Mouse (Mus musculus): ENCODE measurements around the gene Tmem108. TPM values are rescaled to one million over a fixed set of nuclear protein-coding genes. Genes with fewer than 3 reads are reported as not detected.

Tmem108 gene
- polyA plus RNA-seq, 1 experiment from 2014 or later, result 18.4 TPM

DNA sequence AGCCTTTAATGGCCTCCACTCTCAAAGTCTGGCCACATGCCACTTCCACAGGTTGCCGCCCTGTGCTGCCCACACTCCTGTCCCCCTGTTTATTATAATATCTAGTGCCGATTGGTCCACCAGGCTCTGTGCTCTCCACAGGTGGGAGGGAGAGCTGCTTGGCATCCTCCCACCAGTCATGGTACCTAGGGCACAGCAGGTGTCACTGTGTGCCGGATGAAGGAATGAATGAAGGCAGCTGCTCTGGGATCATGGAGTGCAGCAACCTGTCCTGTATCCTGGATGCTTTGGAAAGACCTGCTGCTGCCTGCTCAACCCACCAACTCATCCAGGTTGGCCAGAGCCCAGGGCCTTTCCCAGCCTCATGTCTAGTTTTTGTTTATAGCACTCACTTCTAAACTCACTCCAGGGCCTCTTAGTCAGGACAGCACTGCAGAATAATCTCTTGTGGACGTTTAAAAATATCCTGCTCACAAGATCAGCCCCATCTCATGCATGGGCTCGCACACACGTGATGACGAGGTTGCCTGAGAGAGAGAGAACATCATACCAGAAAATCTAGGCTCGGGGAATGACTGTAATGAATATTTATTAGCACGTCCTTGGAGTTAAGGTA is 182.1 kb downstream of the Tmem108 start:
- H3K4me3 ChIP-seq, result no peak overlapping the region
- WGBS, result 92% methylated on average over 9 of the region's 9 CpGs
- H3K4me1 ChIP-seq, result peaks cover 2% of the 10 kb centered on the region; the same call in 1 of the 2 replicates
- no peak for ATAC-seq (ENCODE audit: insufficient number of reproducible peaks, insufficient read depth, low FRiP score, low TSS enrichment)
- H3K9me3 ChIP-seq, result no peaks in the 10 kb centered on the region
- H3K27me3 ChIP-seq, result no peaks in the 10 kb centered on the region
- no peak overlapping the region for H3K27ac ChIP-seq
- H3K9ac ChIP-seq, result no peak overlapping the region
- H3K36me3 ChIP-seq, result no peaks in the 10 kb centered on the region
- H3K4me2 ChIP-seq (replicated peaks), result no peak overlapping the region

DNA sequence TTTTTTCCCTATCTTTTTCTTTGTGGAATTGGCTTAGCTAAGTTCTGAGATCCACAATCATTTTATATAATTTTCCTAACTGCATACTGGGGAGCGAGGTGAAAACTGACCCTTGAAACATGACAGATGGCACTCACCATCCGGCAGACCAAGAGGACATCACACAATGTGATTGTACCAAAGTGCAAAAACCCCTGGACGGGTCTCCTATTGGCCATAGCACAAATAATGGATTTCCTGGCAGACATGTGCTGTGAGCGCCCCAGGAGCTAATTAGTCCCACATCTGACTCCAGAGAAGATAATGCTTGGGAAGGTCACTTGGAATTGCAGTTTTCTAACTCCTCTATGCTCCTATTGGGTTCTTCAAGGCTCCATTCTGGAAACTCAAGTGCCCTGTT is 183.9 kb downstream of the Tmem108 start:
- WGBS, result 52% methylated on average over 4 of the region's 4 CpGs
- Histone ChIP-seq H3K9me3 (no peaks in the 10 kb centered on the region), H3K4me3 (no peak overlapping the region)

DNA sequence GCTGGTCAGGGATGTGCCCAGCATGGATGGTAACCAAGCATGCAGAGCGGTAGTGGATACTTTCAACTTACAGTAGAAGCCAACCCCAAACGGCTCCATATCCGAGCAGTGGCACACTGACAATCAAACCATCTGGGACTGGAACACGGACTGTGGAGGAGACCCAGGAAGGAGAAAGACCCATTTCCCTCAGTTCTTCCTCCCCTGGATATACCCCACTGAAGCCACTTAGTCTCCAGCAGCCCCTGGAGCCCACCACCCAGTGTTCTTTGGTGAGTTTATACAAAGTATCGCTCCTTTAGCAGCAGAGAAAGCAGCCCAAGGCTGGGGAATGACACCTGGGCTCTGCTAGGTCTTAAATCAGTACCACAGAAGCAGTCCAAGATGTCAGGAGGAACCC is 184.5 kb downstream of the Tmem108 start:
- Histone ChIP-seq H3K36me3 (no peaks in the 10 kb centered on the region), H3K4me2 (replicated peaks) (no peak overlapping the region), H3K4me3 (no peak overlapping the region), H3K4me1 (peaks cover 8% of the 10 kb centered on the region; the same call in 1 of the 2 replicates), H3K9ac (no peak overlapping the region), H3K9me3 (no peaks in the 10 kb centered on the region), H3K27ac (no peak overlapping the region), H3K27me3 (no peaks in the 10 kb centered on the region)
- WGBS, result 87% methylated on average over 5 of the region's 5 CpGs
- no peak for ATAC-seq (ENCODE audit: insufficient number of reproducible peaks, insufficient read depth, low FRiP score, low TSS enrichment)

More for the DNA sequence above, 183.9 kb downstream of the Tmem108 start:
- Histone ChIP-seq H3K9ac (no peak overlapping the region), H3K4me2 (replicated peaks) (no peak overlapping the region), H3K27ac (no peak overlapping the region), H3K36me3 (no peaks in the 10 kb centered on the region), H3K27me3 (no peaks in the 10 kb centered on the region), H3K4me1 (peaks cover 8% of the 10 kb centered on the region; the same call in 1 of the 2 replicates)
- ATAC-seq (ENCODE audit: insufficient number of reproducible peaks, insufficient read depth, low FRiP score, low TSS enrichment), result no peak

DNA sequence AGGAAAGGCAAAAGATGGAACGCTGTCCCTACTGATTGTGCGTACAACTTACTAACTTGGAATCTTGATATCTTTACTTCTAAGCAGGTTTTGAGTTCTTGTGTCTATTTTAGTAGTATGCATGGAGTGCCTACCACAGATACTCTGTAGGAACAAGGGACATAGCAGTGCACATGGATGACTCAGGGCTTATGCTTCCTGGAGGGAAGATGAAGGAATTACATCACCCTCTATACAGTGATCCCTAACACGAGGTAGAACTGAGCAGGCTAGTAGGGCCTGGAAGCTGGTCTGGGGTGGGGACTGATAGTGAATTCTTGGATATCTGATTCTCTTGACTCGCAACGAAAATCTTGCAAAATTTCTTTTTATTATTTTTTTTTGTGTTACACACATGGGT is 185.7 kb downstream of the Tmem108 start:
- 96% methylated on average over 5 of the region's 5 CpGs for WGBS
- H3K36me3 ChIP-seq, result no peaks in the 10 kb centered on the region

DNA sequence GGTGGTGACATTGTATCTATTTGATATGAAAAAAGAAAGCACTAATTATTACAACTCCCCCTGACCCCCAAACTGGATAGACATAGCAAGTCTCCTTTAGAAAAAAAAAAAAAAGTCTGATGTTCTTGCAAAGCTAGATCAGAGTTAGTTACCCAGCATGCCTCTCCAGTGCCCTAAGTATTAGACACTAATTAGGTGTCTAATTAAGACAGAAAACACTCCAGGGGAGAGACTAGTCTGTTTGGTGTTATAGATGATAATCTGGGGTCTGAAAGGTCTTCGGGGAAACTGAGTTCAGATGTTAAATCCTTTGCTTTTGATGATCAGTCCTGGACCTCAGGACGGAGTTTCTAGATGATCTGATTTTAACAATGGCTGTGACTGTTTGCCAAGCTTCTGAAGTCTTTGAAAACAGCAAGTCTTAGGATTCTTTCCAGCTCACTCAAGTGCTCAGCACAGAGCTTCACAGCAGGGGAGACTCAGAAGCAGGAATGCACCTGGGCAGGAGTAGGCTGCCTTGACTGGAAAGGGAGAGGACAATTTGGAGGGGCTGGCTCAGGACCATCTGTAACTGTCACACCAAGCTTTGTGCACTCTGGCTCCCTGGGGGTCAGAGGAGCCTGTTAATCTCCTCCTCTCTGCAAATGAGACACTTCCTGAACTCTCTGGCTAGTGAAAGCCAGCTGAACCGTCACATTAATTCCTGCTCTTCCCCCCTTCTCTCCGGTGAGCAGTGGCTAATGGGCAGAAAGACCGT is 187.5 kb downstream of the Tmem108 start:
- ATAC-seq (ENCODE audit: insufficient number of reproducible peaks, insufficient read depth, low FRiP score, low TSS enrichment), result 0 out of 2 replicates have a peak, but pooled peaks have one; percentile 13
- no peak overlapping the region for H3K4me3 ChIP-seq
- peaks cover 8% of the 10 kb centered on the region; the same call in 1 of the 2 replicates for H3K4me1 ChIP-seq
- no peak overlapping the region for H3K27ac ChIP-seq
- WGBS, result 1% methylated on average over 5 of the region's 5 CpGs
- no peaks in the 10 kb centered on the region for H3K9me3 ChIP-seq
- H3K4me2 ChIP-seq (replicated peaks), result no peak overlapping the region
- H3K27me3 ChIP-seq, result no peaks in the 10 kb centered on the region
- H3K36me3 ChIP-seq, result no peaks in the 10 kb centered on the region
- no peak overlapping the region for H3K9ac ChIP-seq

More for the DNA sequence above, 185.7 kb downstream of the Tmem108 start:
- Histone ChIP-seq H3K9me3 (no peaks in the 10 kb centered on the region), H3K4me3 (no peak overlapping the region), H3K4me2 (replicated peaks) (no peak overlapping the region), H3K27me3 (no peaks in the 10 kb centered on the region), H3K9ac (no peak overlapping the region), H3K27ac (no peak overlapping the region), H3K4me1 (peaks cover 8% of the 10 kb centered on the region; the same call in 1 of the 2 replicates)
- no peak for ATAC-seq (ENCODE audit: insufficient number of reproducible peaks, insufficient read depth, low FRiP score, low TSS enrichment)

DNA sequence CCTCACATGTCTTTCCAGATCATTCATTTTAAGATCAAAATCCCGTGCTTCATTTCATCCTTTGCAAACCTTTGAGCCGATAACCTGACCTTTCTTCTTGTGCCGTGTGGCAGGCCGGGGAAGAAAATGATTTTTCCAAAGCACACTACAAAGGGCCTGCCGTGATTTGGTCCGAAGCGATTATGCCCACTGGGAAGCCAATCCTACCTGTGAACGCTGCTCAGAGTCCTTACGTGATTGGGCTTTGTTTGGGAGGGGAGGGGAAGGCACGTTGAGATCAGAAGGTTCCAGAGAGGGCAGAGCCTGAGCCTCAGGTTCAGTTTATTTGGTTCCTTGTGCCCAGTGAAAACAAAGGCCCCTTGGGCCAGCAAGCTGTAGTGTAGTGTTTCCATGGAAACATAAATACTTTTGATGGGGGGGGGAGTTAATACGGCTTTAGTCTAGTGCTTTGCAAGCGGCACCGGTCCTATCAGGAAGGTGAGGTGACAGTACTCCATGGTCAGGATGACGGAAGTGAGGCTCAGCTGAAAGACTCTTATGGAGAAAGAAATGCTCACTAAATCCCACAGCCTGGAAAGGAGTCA is 191.4 kb downstream of the Tmem108 start:
- 71% methylated on average over 14 of the region's 14 CpGs for WGBS
- no peak for ATAC-seq (ENCODE audit: insufficient number of reproducible peaks, insufficient read depth, low FRiP score, low TSS enrichment)
- no peak overlapping the region for H3K27ac ChIP-seq

DNA sequence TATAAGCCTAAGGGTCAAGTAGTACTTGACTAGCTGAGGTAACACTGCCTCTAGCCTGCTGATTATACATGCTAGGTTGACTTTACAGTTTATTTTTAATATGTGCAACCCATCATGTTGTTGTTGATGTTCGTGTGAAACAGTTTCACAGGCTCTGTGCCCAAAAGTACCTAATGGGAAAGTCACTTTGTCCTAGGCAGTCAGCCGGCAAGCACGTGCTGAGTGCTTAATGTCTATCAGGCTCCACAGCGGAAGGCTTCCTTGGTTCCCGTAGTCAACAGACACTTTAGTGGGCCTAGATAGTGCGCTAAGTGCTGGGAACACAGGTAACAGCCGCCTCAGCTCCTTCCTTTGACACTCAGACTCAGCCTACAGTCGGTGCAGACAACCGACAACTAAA is 192.7 kb downstream of the Tmem108 start:
- H3K9ac ChIP-seq, result no peak overlapping the region
- H3K4me3 ChIP-seq, result no peak overlapping the region
- no peak overlapping the region for H3K27ac ChIP-seq
- no peaks in the 10 kb centered on the region for H3K36me3 ChIP-seq
- H3K9me3 ChIP-seq, result no peaks in the 10 kb centered on the region
- H3K4me1 ChIP-seq, result peaks cover 1% of the 10 kb centered on the region; the same call in 1 of the 2 replicates
- no peak for ATAC-seq (ENCODE audit: insufficient number of reproducible peaks, insufficient read depth, low FRiP score, low TSS enrichment)
- no peak overlapping the region for H3K4me2 ChIP-seq (replicated peaks)
- 92% methylated on average over 9 of the region's 9 CpGs for WGBS
- no peaks in the 10 kb centered on the region for H3K27me3 ChIP-seq

More for the DNA sequence above, 191.4 kb downstream of the Tmem108 start:
- Histone ChIP-seq H3K9ac (no peak overlapping the region), H3K4me2 (replicated peaks) (no peak overlapping the region), H3K27me3 (no peaks in the 10 kb centered on the region), H3K36me3 (no peaks in the 10 kb centered on the region), H3K9me3 (no peaks in the 10 kb centered on the region), H3K4me1 (peaks cover 8% of the 10 kb centered on the region; the same call in 1 of the 2 replicates), H3K4me3 (no peak overlapping the region)

DNA sequence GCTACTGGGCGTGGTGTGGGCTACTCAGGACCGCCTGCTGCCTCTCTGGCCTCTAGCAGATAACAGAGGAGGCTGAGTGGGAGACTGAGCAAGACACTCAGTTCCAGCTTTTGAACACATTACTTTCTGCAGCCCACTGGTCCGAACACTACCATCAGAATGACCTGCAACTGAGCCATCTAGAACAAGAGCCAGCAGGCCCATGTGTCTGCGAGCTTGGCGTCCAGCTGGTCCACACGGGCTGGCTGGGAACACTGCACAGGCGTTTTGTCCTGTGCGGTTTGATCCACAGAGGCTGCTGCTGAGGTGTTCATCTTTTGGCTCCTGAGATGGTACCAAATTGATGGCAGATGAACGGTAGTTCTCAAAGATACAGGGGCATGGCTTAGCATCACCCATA is 196.5 kb downstream of the Tmem108 start:
- Histone ChIP-seq H3K27ac (no peak overlapping the region), H3K4me3 (no peak overlapping the region), H3K27me3 (no peaks in the 10 kb centered on the region), H3K9me3 (0 out of 2 replicates have a peak, but pooled peaks cover 5% of the 10 kb centered on the region), H3K36me3 (no peaks in the 10 kb centered on the region), H3K9ac (no peak overlapping the region), H3K4me1 (peaks cover 2% of the 10 kb centered on the region; the same call in 1 of the 2 replicates), H3K4me2 (replicated peaks) (no peak overlapping the region)
- 93% methylated on average over 9 of the region's 9 CpGs for WGBS
- no peak for ATAC-seq (ENCODE audit: insufficient number of reproducible peaks, insufficient read depth, low FRiP score, low TSS enrichment)

DNA sequence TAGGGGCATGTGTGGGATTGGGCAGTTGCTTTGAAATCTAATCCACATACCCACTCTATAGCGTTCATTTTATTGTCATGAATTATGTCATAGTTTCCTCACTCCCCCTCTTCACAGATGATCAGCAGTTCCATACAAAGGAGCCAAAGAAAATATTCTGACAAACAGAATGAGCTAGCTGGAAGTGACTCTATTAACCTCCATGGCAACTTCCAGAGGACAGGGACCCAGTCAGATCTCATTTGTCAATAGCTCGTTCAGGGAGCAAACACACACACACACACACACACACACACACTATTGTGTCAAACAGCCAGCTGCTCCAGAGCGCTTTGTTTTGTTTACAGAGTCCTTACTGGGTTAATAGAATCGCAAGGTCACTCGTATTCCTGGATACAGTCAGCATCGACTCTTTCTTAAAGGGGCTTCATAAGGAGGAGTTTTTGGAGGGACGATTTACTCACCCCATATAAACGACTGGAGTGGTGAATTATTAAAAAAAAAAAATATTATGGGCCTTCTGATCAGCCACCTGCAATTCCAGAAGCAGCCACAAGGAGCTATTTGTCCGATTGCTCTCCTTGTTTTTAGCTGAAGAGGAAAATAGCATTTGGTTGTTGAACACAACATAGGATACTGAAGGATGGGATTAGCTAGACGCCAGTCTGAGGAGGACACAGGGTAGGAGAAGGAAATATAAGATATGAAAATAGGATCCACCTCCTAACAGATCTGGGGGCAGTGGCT is 197.6 kb downstream of the Tmem108 start:
- Histone ChIP-seq H3K4me2 (replicated peaks) (no peak overlapping the region), H3K4me3 (no peak overlapping the region), H3K9me3 (0 out of 2 replicates have a peak, but pooled peaks cover 5% of the 10 kb centered on the region), H3K27me3 (no peaks in the 10 kb centered on the region), H3K27ac (no peak overlapping the region), H3K9ac (no peak overlapping the region), H3K36me3 (no peaks in the 10 kb centered on the region), H3K4me1 (peaks cover 2% of the 10 kb centered on the region; the same call in 1 of the 2 replicates)
- 40% methylated on average over 10 of the region's 10 CpGs for WGBS
- ATAC-seq (ENCODE audit: insufficient number of reproducible peaks, insufficient read depth, low FRiP score, low TSS enrichment), result no peak

DNA sequence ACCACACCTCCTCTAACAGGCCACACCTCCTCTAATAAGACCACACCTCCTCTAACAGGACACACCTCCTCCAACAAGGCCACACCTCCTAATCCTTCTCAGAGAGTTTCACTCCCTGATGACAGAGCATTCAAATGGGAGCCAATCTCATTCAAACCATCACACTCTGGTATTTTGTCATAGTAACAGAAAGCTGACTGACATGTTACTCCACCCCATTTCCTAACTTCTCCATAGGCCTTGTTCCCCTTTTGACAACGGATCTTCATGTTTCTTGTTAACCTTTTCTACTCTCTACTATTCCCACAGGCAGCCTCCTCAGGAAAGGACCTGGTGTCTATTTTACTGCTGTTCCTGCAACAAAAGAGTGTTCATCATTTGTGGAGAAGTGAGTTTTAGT is 199.6 kb downstream of the Tmem108 start:
- Histone ChIP-seq H3K4me3 (no peak overlapping the region), H3K4me1 (peaks cover 5% of the 10 kb centered on the region; the same call in 1 of the 2 replicates), H3K9ac (no peak overlapping the region), H3K9me3 (0 out of 2 replicates have a peak, but pooled peaks cover 5% of the 10 kb centered on the region), H3K36me3 (no peaks in the 10 kb centered on the region), H3K27me3 (no peaks in the 10 kb centered on the region), H3K4me2 (replicated peaks) (no peak overlapping the region), H3K27ac (no peak overlapping the region)
- WGBS, result 42% methylated on average over 1 of the region's 1 CpGs
- no peak for ATAC-seq (ENCODE audit: insufficient number of reproducible peaks, insufficient read depth, low FRiP score, low TSS enrichment)

DNA sequence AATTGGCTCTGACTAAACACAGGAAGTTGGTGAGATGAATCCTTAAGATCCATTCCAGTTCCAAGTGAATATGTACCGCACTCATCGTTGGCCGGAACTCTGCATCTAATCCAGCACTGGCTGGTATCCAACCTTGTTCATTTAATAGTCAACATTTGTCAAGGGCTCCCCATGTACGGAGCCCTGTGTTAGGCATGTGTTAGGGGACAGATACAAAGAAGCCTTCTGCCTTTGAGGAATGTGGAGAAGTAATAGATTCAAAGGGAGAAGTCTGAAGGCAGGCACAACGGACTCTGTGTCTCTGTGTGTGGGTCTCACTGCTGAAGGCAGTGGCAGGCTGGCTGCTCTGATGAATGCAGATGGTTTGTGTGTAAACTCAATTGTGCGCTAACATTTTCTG is 202.9 kb downstream of the Tmem108 start:
- H3K36me3 ChIP-seq, result no peaks in the 10 kb centered on the region
- no peak overlapping the region for H3K27ac ChIP-seq
- 0 out of 2 replicates have a peak, but pooled peaks cover 5% of the 10 kb centered on the region for H3K9me3 ChIP-seq
- no peak overlapping the region for H3K4me3 ChIP-seq
- no peaks in the 10 kb centered on the region for H3K27me3 ChIP-seq
- WGBS, result 63% methylated on average over 6 of the region's 6 CpGs
- H3K9ac ChIP-seq, result no peak overlapping the region
- no peak overlapping the region for H3K4me2 ChIP-seq (replicated peaks)
- H3K4me1 ChIP-seq, result peaks cover 10% of the 10 kb centered on the region; the same call in 1 of the 2 replicates
- ATAC-seq (ENCODE audit: insufficient number of reproducible peaks, insufficient read depth, low FRiP score, low TSS enrichment), result no peak
